Mouse (Mus musculus) liver (tissue): ENCODE data around the gene Nr3c2.

Experiments used
- DNase-seq: peaks from one replicate; pipeline ENCODE4 v3.0.0-alpha.2; 2020; ENCODE audit warnings: mixed read lengths

The Nr3c2 gene

DNA sequence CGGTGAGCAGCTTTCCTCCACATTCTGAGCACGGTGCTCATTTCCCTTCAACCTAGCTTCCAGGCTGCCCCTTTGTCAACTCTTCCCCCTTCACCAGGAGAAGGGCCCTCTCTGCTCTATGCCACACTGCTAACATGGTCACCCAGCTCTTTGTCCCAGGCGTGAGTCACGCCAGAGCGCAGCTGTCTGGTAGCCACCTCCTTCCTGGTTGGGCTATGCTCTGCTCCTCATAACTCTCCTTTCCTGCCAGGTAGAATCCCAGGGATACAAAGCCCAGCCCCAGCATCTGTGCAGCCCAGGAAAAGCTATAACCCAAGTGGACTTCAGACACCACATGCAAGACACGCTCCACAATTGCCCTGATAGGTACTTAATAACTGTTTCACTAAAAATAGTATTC, 362.0 kb downstream of the Nr3c2 start:
- no peak for DNase-seq

- DNase-seq, result no peak
These were observed 363.2 kb downstream of the Nr3c2 start for GRCm38 (mm10) chr8:77262216-77263009.

- no peak for DNase-seq
These were observed 368.7 kb downstream of the Nr3c2 start for GRCm38 (mm10) chr8:77267941-77268405.

DNA sequence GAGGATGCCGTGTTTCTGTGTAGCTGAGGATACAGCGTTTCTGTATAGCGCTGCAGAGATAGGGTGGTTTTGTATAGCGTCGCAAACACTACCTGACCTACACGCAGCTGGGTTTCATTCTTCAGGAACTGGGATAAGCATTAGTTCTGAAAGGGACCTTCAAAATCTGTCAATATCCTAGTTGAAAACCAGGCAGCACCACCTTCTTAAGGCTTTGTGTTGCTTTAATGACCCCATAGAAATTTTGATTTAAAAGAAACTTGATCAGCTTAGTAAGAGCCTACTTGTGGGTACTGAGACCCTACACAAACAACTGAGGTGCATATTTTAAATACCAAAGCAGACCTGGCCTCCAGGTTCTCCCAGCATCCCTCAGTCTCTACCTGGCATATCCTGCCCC, 372.9 kb downstream of the Nr3c2 start:
- DNase-seq, result no peak

DNA sequence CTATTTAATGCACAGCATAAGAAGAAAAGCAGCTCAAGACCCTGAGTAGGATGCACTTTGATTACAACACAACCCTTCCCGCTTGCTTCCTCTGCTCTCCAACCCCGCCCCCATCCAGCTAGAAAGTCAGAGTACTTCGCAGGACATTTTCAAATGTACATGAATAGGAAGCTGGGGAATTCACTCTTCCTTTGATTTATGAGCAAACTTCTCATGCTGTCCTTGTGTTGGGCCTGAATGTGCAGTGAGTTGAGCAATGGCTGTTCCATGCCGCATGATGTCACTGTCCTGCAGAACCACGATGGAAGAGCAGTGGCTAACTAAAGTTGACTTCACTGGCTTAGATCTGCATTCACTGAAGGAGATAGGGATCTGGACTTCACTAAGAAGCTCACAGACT, 376.3 kb downstream of the Nr3c2 start:
- no peak for DNase-seq

- DNase-seq, result no peak
These were observed 377.6 kb downstream of the Nr3c2 start for GRCm38 (mm10) chr8:77276827-77277226.

- no peak for DNase-seq
These were observed 379.0 kb downstream of the Nr3c2 start for GRCm38 (mm10) chr8:77278246-77278645.

GRCm38 (mm10) chr8:77279977-77280376, 380.7 kb downstream of the Nr3c2 start:
- DNase-seq, result no peak

DNA sequence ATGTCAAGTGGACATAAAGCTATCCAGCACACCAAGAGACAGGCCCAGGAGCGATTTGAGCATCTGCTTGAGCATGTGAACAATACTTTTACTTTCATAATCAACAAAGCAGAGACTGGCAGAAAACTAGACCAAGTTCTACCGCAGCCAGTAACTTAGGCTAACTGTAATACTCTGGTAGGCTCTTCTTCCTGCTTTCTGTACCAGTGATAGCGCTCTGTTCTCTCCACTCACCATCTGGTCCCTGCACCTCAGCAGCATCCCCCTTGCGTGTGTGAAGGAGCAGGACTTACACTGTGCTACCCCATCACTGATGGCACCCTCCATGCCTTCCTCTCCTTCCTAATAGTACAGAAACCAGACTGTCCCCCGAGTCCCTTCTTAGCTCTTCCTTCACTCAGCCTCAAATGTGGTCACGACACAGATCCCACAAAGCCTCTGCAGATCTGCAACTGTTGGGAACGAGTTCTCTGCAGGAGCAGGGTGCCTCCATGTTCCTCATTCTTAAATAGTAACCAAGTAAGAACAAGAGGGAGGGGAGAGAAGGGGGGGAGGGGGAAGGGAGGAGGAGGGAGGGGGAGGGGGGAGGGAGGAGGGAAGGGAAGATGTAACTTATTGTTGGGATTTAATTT, 383.5 kb downstream of the Nr3c2 start:
- no peak for DNase-seq

DNA sequence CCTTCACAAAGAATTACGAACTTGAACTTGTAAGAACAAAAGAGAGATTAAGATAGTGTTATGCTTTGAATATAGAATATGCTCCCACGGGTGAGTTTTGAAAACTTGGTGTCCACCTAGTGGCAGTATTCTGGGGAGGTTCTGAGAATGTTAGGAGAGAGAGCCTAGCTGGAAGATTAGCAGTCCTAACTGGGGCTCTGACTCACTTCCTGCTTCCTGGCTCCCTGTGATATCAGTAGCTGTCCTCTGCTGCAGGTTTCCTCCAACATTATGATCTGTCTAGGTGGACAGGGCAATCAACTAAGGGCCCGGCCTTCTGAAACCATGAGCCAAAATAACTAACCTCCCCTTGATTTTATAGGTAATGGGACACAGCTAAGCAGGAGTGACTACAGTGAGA, 385.2 kb downstream of the Nr3c2 start:
- no peak for DNase-seq

DNA sequence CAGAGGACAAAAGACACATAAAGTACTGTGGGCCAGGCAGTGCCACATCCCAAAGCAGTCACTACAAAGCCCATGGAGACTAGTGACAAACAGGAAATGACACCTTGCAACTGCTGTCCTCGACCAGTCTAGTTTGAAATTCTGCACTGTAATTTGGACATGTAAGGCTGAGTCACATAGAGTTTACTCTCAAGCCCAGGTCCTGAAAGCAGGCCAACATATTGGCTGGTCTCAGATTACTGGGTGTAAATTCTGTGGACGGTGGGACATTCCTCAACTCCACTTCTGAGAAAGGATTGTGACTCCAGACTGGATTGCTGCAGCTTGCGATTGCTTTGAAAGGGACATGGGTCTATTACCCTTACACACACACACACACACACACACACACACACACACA, 388.8 kb downstream of the Nr3c2 start:
- DNase-seq, result no peak

GRCm38 (mm10) chr8:77288492-77288891, 389.2 kb downstream of the Nr3c2 start:
- DNase-seq, result no peak

- no peak for DNase-seq
These were observed 392.9 kb downstream of the Nr3c2 start for GRCm38 (mm10) chr8:77292120-77292519.

DNA sequence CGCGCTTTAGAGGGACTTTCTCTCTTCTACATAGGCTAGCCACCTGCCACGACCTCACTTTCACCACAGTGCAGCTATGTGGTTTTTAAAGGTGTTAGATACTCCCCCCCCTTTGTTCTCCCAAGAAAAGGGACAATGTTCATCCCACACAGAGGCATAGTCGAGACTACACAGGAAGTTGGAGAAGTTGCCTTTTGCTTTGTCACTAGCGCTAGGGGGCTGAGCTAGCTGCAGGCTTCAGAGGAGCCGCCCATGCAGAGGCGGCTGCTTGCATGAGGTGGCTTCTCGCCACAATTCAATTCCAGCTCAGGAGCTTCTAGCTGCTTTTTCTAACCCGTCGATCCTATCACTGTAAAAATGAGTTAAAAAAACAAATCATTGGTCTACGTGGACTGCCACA, 393.4 kb downstream of the Nr3c2 start:
- no peak for DNase-seq

- no peak for DNase-seq
These were observed 395.4 kb downstream of the Nr3c2 start for GRCm38 (mm10) chr8:77294599-77294998.
